Mouse (Mus musculus) forebrain, embryonic 13.5 days (tissue): ENCODE data around the gene Mtor. TPM values are rescaled to one million over a fixed set of nuclear protein-coding genes. Genes with fewer than 3 reads are reported as not detected.

Source experiments
- ATAC-seq: fragments of 200-750 bp; cut with Nextera tagmentation; 2 replicates; pipeline ENCODE4 v1.8.0; 2017
- H3K27ac ChIP-seq: fragments of 300-500 bp; sonication (generic); 2 replicates; pipeline ENCODE4 v1.5.1; 2015; ENCODE audit warnings: inconsistent platforms, mild to moderate bottlenecking, moderate library complexity
- H3K27me3 ChIP-seq: fragments of 300-500 bp; sonication (generic); 2 replicates; pipeline ENCODE4 v1.6.1; 2015; ENCODE audit warnings: mild to moderate bottlenecking, inconsistent platforms
- H3K36me3 ChIP-seq: fragments of 300-500 bp; sonication (generic); 2 replicates; pipeline ENCODE4 v1.6.1; 2015; ENCODE audit warnings: mild to moderate bottlenecking, inconsistent platforms; ENCODE audit not compliant: poor library complexity, severe bottlenecking
- H3K4me1 ChIP-seq: fragments of 300-500 bp; sonication (generic); 2 replicates; pipeline ENCODE4 v1.6.1; 2015; ENCODE audit warnings: inconsistent platforms
- H3K4me2 ChIP-seq: fragments of 300-500 bp; sonication (generic); 2 replicates; pipeline ENCODE4 v1.6.1; 2015; ENCODE audit warnings: inconsistent platforms, mild to moderate bottlenecking, moderate library complexity
- H3K4me3 ChIP-seq: fragments of 300-500 bp; sonication (generic); 2 replicates; pipeline ENCODE4 v1.5.1; 2015; ENCODE audit warnings: mild to moderate bottlenecking, inconsistent platforms
- H3K9ac ChIP-seq: fragments of 300-500 bp; sonication (generic); 2 replicates; pipeline ENCODE4 v1.6.1; 2015; ENCODE audit warnings: mild to moderate bottlenecking, inconsistent platforms
- H3K9me3 ChIP-seq: fragments of 300-500 bp; sonication (generic); replicated peaks from 2 replicates; pipeline ENCODE4 v1.6.1; 2016; ENCODE audit warnings: inconsistent platforms
- WGBS: fragments of 180-500 bp; shearing (Covaris S2); methylation state at CpG from one replicate; pipeline ENCODE4 v1.1.7; 2015; 5-methylcytosine and 5-hydroxymethylcytosine counted together
- polyA plus RNA-seq: library from polyadenylated mRNA; unstranded; fragments of >200 nt; fragmentation: Nextera tagmentation; extraction: Ambion mirVana; gene quantifications from 2 replicates; pipeline ENCODE4 v1.2.1, GENCODE M21; 2015

Mtor gene
- polyA plus RNA-seq, 1 experiment from 2014 or later: 21.9 TPM

DNA sequence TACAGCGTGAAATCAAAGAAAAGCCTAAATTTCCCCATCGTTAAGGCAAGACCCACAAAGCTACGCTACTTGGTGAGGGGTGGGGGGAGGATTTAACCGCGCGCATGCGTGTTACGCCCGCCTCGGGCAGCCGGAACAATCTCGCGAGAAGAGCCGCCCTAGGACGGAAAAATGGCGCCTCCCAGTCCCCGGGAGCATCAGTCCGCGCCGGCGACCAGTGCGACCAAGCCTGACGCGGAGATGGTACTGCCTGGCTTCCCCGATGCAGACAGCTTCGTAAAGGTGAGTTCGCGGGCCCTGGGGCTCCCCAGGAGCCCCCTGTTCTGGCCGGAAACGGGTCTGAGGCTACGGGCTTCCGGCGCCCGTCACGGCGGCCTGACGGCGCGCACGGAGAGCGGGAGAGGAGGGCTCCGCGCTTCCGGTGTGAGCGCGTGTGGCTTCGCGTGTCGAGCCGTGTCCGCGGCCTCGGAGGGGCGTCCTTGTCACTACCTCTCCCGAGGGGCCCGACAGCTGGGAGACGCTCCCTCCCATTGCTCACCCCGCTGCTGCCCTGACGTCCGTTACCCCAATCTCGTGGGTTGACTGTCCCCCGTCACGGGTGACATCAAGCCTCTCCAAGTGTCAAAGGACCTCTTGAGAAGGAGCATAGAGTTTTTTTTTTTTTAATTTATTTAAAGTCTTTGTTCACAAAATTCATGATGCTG lies 110.0 kb downstream of the Mtor start, which contains the start of gene Exosc10:
Gene Exosc10, plus strand, starts transcription at position 133 of the 704 bp plus-strand sequence.
- Histone ChIP-seq H3K4me2 (peak within 1 kb of the TSS; percentile 73), H3K9ac (peak within 1 kb of the TSS; percentile 94), H3K36me3 (peaks cover 75% of the 10 kb centered on the region), H3K27me3 (no peaks in the 10 kb centered on the region), H3K4me1 (peaks cover 10% of the 10 kb centered on the region), H3K4me3 (peak within 1 kb of the TSS; percentile 85), H3K9me3 (no peaks in the 10 kb centered on the region), H3K27ac (peak within 1 kb of the TSS; percentile 92)
- WGBS: under 1% methylated on average over 59 of the region's 63 CpGs
- peak; percentile 95 for ATAC-seq

DNA sequence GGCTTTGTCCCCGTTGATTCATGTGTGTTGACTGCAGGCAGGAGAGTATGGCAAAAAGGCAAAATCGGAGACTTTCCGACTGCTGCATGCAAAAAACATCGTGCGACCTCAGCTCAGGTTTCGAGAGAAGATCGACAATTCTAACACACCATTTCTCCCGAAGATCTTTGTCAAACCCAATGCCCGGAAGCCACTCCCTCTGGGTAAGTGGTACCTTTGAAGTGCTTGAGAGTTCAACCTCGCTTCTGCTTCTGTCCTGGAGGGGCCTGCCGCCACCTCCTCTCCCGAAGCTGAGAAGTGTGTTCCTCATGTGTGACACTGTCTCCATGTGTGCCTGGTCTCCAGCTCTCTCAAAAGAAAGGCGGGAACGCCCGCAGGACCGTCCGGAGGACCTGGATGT lies 114.3 kb downstream of the Mtor start:
- H3K4me2 ChIP-seq: no peak overlapping the region
- H3K4me3 ChIP-seq: no peak overlapping the region
- H3K4me1 ChIP-seq: peaks cover 10% of the 10 kb centered on the region
- H3K27me3 ChIP-seq: no peaks in the 10 kb centered on the region
- no peak overlapping the region for H3K9ac ChIP-seq
- ATAC-seq: no peak
- WGBS: 95% methylated on average over 17 of the region's 17 CpGs
- H3K9me3 ChIP-seq: no peaks in the 10 kb centered on the region
- H3K27ac ChIP-seq: no peak overlapping the region
- peaks cover 78% of the 10 kb centered on the region for H3K36me3 ChIP-seq

DNA sequence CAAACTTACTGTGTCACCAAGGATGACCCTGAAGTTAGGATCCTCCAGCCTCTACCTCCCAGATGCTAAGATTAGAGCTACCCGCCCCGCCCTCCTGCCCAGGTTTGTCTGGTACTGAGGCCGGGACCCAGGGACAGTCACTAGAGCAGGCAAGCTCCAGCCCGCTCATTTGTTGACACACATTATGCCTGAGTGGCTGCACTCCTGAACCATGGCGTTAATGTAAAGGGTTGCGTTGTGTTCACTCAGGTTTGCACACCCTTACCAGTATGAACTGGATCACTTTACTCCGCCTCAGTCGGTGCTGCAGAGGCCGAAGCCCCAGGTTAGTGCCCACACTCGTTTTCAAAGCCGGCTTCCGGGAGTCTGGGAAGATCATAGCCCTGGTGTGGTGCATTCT lies 115.2 kb downstream of the Mtor start:
- Histone ChIP-seq H3K36me3 (peaks cover 87% of the 10 kb centered on the region), H3K4me2 (no peak overlapping the region), H3K4me1 (peaks cover 9% of the 10 kb centered on the region), H3K9ac (no peak overlapping the region), H3K27ac (no peak overlapping the region), H3K9me3 (no peaks in the 10 kb centered on the region), H3K27me3 (no peaks in the 10 kb centered on the region), H3K4me3 (no peak overlapping the region)
- 91% methylated on average over 12 of the region's 12 CpGs for WGBS
- ATAC-seq: no peak

GRCm38 (mm10) chr4:148570138-148570537 lies 121.7 kb downstream of the Mtor start:
- H3K9me3 ChIP-seq: no peaks in the 10 kb centered on the region
- peaks cover 99% of the 10 kb centered on the region for H3K36me3 ChIP-seq
- H3K4me1 ChIP-seq: no peaks in the 10 kb centered on the region
- no peak overlapping the region for H3K9ac ChIP-seq
- H3K27ac ChIP-seq: no peak overlapping the region
- no peak overlapping the region for H3K4me3 ChIP-seq
- ATAC-seq: no peak
- no peak overlapping the region for H3K4me2 ChIP-seq
- no peaks in the 10 kb centered on the region for H3K27me3 ChIP-seq
- 94% methylated on average over 10 of the region's 10 CpGs for WGBS

DNA sequence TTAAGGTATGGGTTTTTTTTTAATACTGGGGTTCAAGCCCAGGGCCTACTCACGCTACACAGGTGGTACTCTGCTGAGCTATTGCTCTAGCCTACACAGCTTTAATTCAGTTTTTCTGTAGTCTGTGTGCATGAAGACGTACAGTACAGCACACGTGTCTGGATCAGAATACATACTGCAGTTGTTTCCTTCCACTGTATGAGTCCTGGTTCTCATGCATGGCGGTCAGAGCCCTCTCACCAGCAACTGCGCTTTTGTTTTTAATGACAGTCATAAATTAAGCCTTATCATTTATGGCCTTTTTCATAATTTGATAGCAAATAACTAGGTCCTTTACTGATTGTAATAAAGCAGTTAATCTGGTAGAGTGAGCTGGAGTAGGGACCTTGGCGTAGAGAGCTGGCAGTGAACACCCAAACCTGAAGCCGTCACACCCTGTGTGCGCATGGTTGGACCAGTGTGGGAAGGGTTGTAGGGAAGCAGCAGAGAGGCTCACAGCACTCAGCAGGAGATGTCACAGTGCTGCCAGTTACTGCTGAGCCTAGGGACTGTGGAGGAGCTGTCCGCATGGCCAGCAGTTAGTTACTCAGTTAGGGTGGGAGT lies 122.4 kb downstream of the Mtor start:
- Histone ChIP-seq H3K9me3 (no peaks in the 10 kb centered on the region), H3K27ac (no peak overlapping the region), H3K27me3 (no peaks in the 10 kb centered on the region), H3K4me1 (no peaks in the 10 kb centered on the region), H3K4me2 (no peak overlapping the region), H3K4me3 (no peak overlapping the region), H3K9ac (no peak overlapping the region), H3K36me3 (peaks cover 99% of the 10 kb centered on the region)
- 96% methylated on average over 9 of the region's 9 CpGs for WGBS
- no peak for ATAC-seq

DNA sequence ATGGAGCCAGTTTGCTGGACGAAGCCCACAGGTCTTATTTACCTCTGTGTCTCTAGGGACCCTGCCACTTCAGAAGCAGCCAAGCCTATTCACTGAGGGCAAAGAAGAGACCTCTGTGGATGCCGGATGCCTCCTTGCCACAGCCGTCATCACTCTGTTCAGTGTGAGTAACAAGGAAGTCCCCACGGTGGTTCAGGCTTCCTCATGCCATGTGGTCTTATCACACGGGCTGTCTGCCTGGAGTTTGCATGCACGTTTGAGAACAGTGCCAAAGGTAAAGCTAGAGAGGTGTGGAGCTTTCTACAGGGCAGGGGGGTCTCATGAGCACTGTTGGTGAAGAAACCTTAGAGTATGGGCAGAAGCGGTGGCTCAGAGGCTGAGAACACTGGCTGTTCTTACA lies 124.8 kb downstream of the Mtor start:
- H3K27ac ChIP-seq: no peak overlapping the region
- H3K9ac ChIP-seq: no peak overlapping the region
- no peaks in the 10 kb centered on the region for H3K27me3 ChIP-seq
- ATAC-seq: no peak
- no peaks in the 10 kb centered on the region for H3K9me3 ChIP-seq
- H3K4me1 ChIP-seq: no peaks in the 10 kb centered on the region
- no peak overlapping the region for H3K4me3 ChIP-seq
- H3K36me3 ChIP-seq: peaks cover 99% of the 10 kb centered on the region
- H3K4me2 ChIP-seq: no peak overlapping the region
- WGBS: 93% methylated on average over 7 of the region's 7 CpGs

DNA sequence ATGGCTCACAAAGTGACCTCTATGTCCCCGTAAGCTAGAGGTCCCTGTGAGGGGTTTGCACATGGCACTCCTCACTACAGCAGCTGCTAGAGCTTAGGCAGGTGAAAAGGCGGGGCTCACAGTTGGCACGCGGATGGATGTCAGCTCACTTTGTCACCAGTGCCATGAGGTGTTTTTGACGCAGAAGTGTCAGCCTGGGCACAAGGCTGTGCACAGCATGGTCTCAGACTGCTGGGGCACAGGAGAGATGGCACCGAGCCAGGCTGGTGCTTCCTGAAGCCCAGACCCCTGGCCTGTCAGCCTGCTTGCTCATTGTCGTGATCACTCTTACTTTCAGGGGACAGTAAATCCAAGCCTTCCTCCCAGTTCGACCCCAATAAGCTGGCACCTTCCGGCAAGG lies 132.4 kb downstream of the Mtor start:
- Histone ChIP-seq H3K27me3 (no peaks in the 10 kb centered on the region), H3K4me3 (no peak overlapping the region), H3K9ac (no peak overlapping the region), H3K36me3 (peaks cover 77% of the 10 kb centered on the region), H3K9me3 (no peaks in the 10 kb centered on the region), H3K4me2 (no peak overlapping the region), H3K27ac (no peak overlapping the region), H3K4me1 (no peaks in the 10 kb centered on the region)
- no peak for ATAC-seq
- WGBS: 92% methylated on average over 9 of the region's 9 CpGs

- no peak for ATAC-seq
- Histone ChIP-seq H3K9ac (no peak overlapping the region), H3K4me1 (no peaks in the 10 kb centered on the region), H3K27me3 (no peaks in the 10 kb centered on the region), H3K9me3 (no peaks in the 10 kb centered on the region), H3K27ac (no peak overlapping the region), H3K4me3 (no peak overlapping the region), H3K36me3 (peaks cover 71% of the 10 kb centered on the region), H3K4me2 (no peak overlapping the region)
- 92% methylated on average over 5 of the region's 5 CpGs for WGBS
These were observed 133.0 kb downstream of the Mtor start for GRCm38 (mm10) chr4:148581422-148581821.

DNA sequence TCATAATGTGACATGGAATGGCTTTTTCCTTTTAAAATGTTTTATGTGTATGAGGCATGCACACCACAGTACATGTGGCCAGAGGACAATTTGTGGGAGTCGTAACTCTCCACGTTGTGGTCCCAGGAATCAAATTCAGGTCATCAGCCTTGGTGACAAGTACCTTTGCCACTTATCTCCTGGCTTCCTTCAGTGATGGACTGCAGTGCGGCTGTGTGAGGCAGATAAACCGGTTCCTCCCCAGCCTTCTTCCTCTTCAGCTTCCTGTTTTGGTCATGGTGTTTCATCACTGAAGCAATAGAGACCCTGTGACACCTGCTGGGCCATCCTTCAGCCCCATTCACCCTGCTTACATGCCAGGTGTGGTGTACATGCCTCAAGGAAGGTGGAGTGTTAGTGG lies 134.8 kb downstream of the Mtor start:
- ATAC-seq: no peak
- Histone ChIP-seq H3K4me3 (no peak overlapping the region), H3K27me3 (no peaks in the 10 kb centered on the region), H3K9ac (no peak overlapping the region), H3K36me3 (peaks cover 53% of the 10 kb centered on the region), H3K4me1 (no peaks in the 10 kb centered on the region), H3K9me3 (no peaks in the 10 kb centered on the region), H3K27ac (no peak overlapping the region), H3K4me2 (no peak overlapping the region)
- 90% methylated on average over 4 of the region's 4 CpGs for WGBS

GRCm38 (mm10) chr4:148586648-148587047 lies 138.2 kb downstream of the Mtor start:
- Histone ChIP-seq H3K4me1 (peaks cover 7% of the 10 kb centered on the region), H3K4me2 (no peak overlapping the region), H3K9ac (no peak overlapping the region), H3K4me3 (no peak overlapping the region), H3K27me3 (no peaks in the 10 kb centered on the region), H3K36me3 (peaks cover 19% of the 10 kb centered on the region), H3K27ac (no peak overlapping the region), H3K9me3 (no peaks in the 10 kb centered on the region)
- 83% methylated on average over 9 of the region's 9 CpGs for WGBS
- ATAC-seq: no peak

DNA sequence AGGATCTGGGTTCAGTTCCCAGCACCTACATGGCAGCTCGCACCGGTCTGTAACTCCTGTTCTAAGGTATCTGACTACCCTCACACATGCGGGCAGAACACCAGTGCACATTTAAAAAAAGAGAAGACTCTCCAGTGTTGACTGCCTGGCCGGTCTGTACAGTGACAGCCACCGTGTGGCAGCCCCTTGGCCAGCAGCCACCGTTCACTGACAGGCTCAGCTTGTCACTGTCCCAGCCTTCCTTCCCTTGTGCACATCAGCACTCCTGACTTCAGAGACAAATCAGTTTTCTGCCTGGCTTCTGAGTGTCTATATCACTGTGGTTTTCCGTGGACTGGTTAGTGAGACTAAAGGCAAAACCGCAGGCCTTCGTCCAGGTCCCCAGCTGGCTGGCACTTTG lies 140.4 kb downstream of the Mtor start:
- Histone ChIP-seq H3K36me3 (peaks cover 11% of the 10 kb centered on the region), H3K4me1 (peaks cover 21% of the 10 kb centered on the region), H3K9me3 (no peaks in the 10 kb centered on the region), H3K4me2 (no peak overlapping the region), H3K4me3 (no peak overlapping the region), H3K27ac (no peak overlapping the region), H3K9ac (no peak overlapping the region), H3K27me3 (no peaks in the 10 kb centered on the region)
- no peak for ATAC-seq
- 84% methylated on average over 9 of the region's 9 CpGs for WGBS

DNA sequence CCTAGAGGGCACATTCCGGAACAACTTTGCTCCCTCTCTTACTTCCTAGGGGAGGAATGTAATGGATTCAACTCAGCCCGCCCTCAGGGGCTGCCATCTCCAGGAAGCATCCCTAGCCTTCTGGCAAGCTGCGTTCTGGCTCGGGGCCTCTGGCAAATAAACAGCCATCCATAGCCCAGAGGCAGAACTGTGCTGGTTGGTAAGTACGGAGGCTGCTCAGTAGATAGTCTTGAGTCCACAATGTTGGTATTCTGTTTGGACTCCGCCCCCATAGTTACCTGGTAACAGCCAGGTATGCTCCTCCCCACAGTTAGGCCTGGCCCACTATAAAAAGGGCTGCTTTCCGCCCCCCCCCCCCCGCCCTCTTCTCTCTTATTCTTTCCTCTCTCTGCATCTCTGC lies 141.2 kb downstream of the Mtor start:
- no peak for ATAC-seq
- Histone ChIP-seq H3K27ac (no peak overlapping the region), H3K9ac (no peak overlapping the region), H3K4me1 (peaks cover 21% of the 10 kb centered on the region), H3K4me2 (no peak overlapping the region), H3K9me3 (no peaks in the 10 kb centered on the region), H3K27me3 (no peaks in the 10 kb centered on the region), H3K4me3 (no peak overlapping the region), H3K36me3 (peaks cover 19% of the 10 kb centered on the region)
- 61% methylated on average over 6 of the region's 8 CpGs for WGBS
